Mouse (Mus musculus): ENCODE measurements around the gene Gatb. TPM values are rescaled to one million over a fixed set of nuclear protein-coding genes. Genes with fewer than 3 reads are reported as not detected.

Gene Gatb
- polyA plus RNA-seq, 1 experiment from 2014 or later: 24.0 TPM

GRCm38 (mm10) chr3:85588701-85589100, 14.8 kb downstream of the Gatb start:
- Histone ChIP-seq H3K4me3 (replicated peaks; ENCODE audit: low read length) (no peak overlapping the region), H3K36me3 (ENCODE audit: control insufficient read depth, insufficient read depth) (no peaks in the 10 kb centered on the region), H3K27ac (ENCODE audit: low read length) (no peak overlapping the region), H3K4me2 (ENCODE audit: low read length) (no peak overlapping the region), H3K4me1 (replicated peaks; ENCODE audit: control insufficient read depth, insufficient read depth, low read length) (no peaks in the 10 kb centered on the region), H3K9me3 (ENCODE audit: control insufficient read depth, low read length) (no peaks in the 10 kb centered on the region), H3K9ac (replicated peaks; ENCODE audit: low read depth, low read length) (no peak overlapping the region), H3K27me3 (replicated peaks; ENCODE audit: control insufficient read depth, insufficient read depth, low read length) (no peaks in the 10 kb centered on the region)
- 68% methylated on average over 2 of the region's 2 CpGs for WGBS
- no peak for ATAC-seq

GRCm38 (mm10) chr3:85590090-85590754, 16.3 kb downstream of the Gatb start:
- Histone ChIP-seq H3K4me2 (ENCODE audit: low read length) (no peak overlapping the region), H3K27me3 (replicated peaks; ENCODE audit: control insufficient read depth, insufficient read depth, low read length) (no peaks in the 10 kb centered on the region), H3K27ac (ENCODE audit: low read length) (no peak overlapping the region), H3K4me1 (replicated peaks; ENCODE audit: control insufficient read depth, insufficient read depth, low read length) (no peaks in the 10 kb centered on the region), H3K4me3 (replicated peaks; ENCODE audit: low read length) (no peak overlapping the region), H3K9me3 (ENCODE audit: control insufficient read depth, low read length) (no peaks in the 10 kb centered on the region), H3K9ac (replicated peaks; ENCODE audit: low read depth, low read length) (no peak overlapping the region), H3K36me3 (ENCODE audit: control insufficient read depth, insufficient read depth) (no peaks in the 10 kb centered on the region)
- ATAC-seq: peak; percentile 38; the same call in 1 of the 2 replicates
- WGBS: 85% methylated on average over 3 of the region's 3 CpGs

GRCm38 (mm10) chr3:85592067-85592466, 18.1 kb downstream of the Gatb start:
- H3K9ac ChIP-seq (replicated peaks; ENCODE audit: low read depth, low read length): no peak overlapping the region
- WGBS: 86% methylated on average over 4 of the region's 4 CpGs

GRCm38 (mm10) chr3:85592640-85593252, 18.8 kb downstream of the Gatb start:
- Histone ChIP-seq H3K27me3 (replicated peaks; ENCODE audit: control insufficient read depth, insufficient read depth, low read length) (no peaks in the 10 kb centered on the region), H3K27ac (ENCODE audit: low read length) (no peak overlapping the region), H3K4me2 (ENCODE audit: low read length) (no peak overlapping the region), H3K9me3 (ENCODE audit: control insufficient read depth, low read length) (no peaks in the 10 kb centered on the region), H3K4me3 (replicated peaks; ENCODE audit: low read length) (no peak overlapping the region), H3K36me3 (ENCODE audit: control insufficient read depth, insufficient read depth) (no peaks in the 10 kb centered on the region), H3K4me1 (replicated peaks; ENCODE audit: control insufficient read depth, insufficient read depth, low read length) (no peaks in the 10 kb centered on the region), H3K9ac (replicated peaks; ENCODE audit: low read depth, low read length) (no peak overlapping the region)
- ATAC-seq: no peak
- 95% methylated on average over 5 of the region's 5 CpGs for whole genome bisulfite sequencing

More at GRCm38 (mm10) chr3:85592067-85592466, 18.1 kb downstream of the Gatb start:
- H3K36me3 ChIP-seq (ENCODE audit: control insufficient read depth, insufficient read depth): no peaks in the 10 kb centered on the region
- H3K9me3 ChIP-seq (ENCODE audit: control insufficient read depth, low read length): no peaks in the 10 kb centered on the region
- ATAC-seq: no peak
- no peaks in the 10 kb centered on the region for H3K4me1 ChIP-seq (replicated peaks; ENCODE audit: control insufficient read depth, insufficient read depth, low read length)
- H3K4me2 ChIP-seq (ENCODE audit: low read length): no peak overlapping the region
- no peak overlapping the region for H3K4me3 ChIP-seq (replicated peaks; ENCODE audit: low read length)
- no peaks in the 10 kb centered on the region for H3K27me3 ChIP-seq (replicated peaks; ENCODE audit: control insufficient read depth, insufficient read depth, low read length)
- H3K27ac ChIP-seq (ENCODE audit: low read length): no peak overlapping the region

GRCm38 (mm10) chr3:85594452-85594851, 20.5 kb downstream of the Gatb start:
- WGBS: 74% methylated on average over 3 of the region's 3 CpGs
- Histone ChIP-seq H3K4me3 (replicated peaks; ENCODE audit: low read length) (no peak overlapping the region), H3K36me3 (ENCODE audit: control insufficient read depth, insufficient read depth) (no peaks in the 10 kb centered on the region), H3K4me1 (replicated peaks; ENCODE audit: control insufficient read depth, insufficient read depth, low read length) (no peaks in the 10 kb centered on the region), H3K4me2 (ENCODE audit: low read length) (no peak overlapping the region), H3K9ac (replicated peaks; ENCODE audit: low read depth, low read length) (no peak overlapping the region), H3K27ac (ENCODE audit: low read length) (no peak overlapping the region), H3K27me3 (replicated peaks; ENCODE audit: control insufficient read depth, insufficient read depth, low read length) (no peaks in the 10 kb centered on the region), H3K9me3 (ENCODE audit: control insufficient read depth, low read length) (no peaks in the 10 kb centered on the region)
- ATAC-seq: no peak

- Histone ChIP-seq H3K27me3 (replicated peaks; ENCODE audit: control insufficient read depth, insufficient read depth, low read length) (no peaks in the 10 kb centered on the region), H3K4me2 (ENCODE audit: low read length) (no peak overlapping the region), H3K4me1 (replicated peaks; ENCODE audit: control insufficient read depth, insufficient read depth, low read length) (peaks cover 9% of the 10 kb centered on the region), H3K27ac (ENCODE audit: low read length) (no peak overlapping the region), H3K9me3 (ENCODE audit: control insufficient read depth, low read length) (no peaks in the 10 kb centered on the region), H3K4me3 (replicated peaks; ENCODE audit: low read length) (no peak overlapping the region), H3K9ac (replicated peaks; ENCODE audit: low read depth, low read length) (no peak overlapping the region), H3K36me3 (ENCODE audit: control insufficient read depth, insufficient read depth) (no peaks in the 10 kb centered on the region)
- no peak for ATAC-seq
- WGBS: 86% methylated on average over 3 of the region's 3 CpGs
Observed at GRCm38 (mm10) chr3:85599526-85599925, 25.6 kb downstream of the Gatb start.

- Histone ChIP-seq H3K36me3 (ENCODE audit: control insufficient read depth, insufficient read depth) (no peaks in the 10 kb centered on the region), H3K9me3 (ENCODE audit: control insufficient read depth, low read length) (no peaks in the 10 kb centered on the region), H3K4me1 (replicated peaks; ENCODE audit: control insufficient read depth, insufficient read depth, low read length) (peaks cover 9% of the 10 kb centered on the region), H3K4me2 (ENCODE audit: low read length) (no peak overlapping the region), H3K27ac (ENCODE audit: low read length) (no peak overlapping the region), H3K4me3 (replicated peaks; ENCODE audit: low read length) (no peak overlapping the region), H3K9ac (replicated peaks; ENCODE audit: low read depth, low read length) (no peak overlapping the region), H3K27me3 (replicated peaks; ENCODE audit: control insufficient read depth, insufficient read depth, low read length) (no peaks in the 10 kb centered on the region)
- peak; percentile 43; the same call in 1 of the 2 replicates for ATAC-seq
- WGBS: 36% methylated on average over 3 of the region's 3 CpGs
Observed at GRCm38 (mm10) chr3:85601841-85602305, 28.0 kb downstream of the Gatb start.

- H3K4me2 ChIP-seq (ENCODE audit: low read length): no peak overlapping the region
- no peaks in the 10 kb centered on the region for H3K27me3 ChIP-seq (replicated peaks; ENCODE audit: control insufficient read depth, insufficient read depth, low read length)
- no peak for ATAC-seq
- H3K4me3 ChIP-seq (replicated peaks; ENCODE audit: low read length): no peak overlapping the region
- no peak overlapping the region for H3K27ac ChIP-seq (ENCODE audit: low read length)
- WGBS: 46% methylated on average over 1 of the region's 1 CpGs
- H3K36me3 ChIP-seq (ENCODE audit: control insufficient read depth, insufficient read depth): no peaks in the 10 kb centered on the region
- no peak overlapping the region for H3K9ac ChIP-seq (replicated peaks; ENCODE audit: low read depth, low read length)
- peaks cover 9% of the 10 kb centered on the region for H3K4me1 ChIP-seq (replicated peaks; ENCODE audit: control insufficient read depth, insufficient read depth, low read length)
- no peaks in the 10 kb centered on the region for H3K9me3 ChIP-seq (ENCODE audit: control insufficient read depth, low read length)
Observed at GRCm38 (mm10) chr3:85603811-85604210, 29.9 kb downstream of the Gatb start.

- ATAC-seq: no peak
- Histone ChIP-seq H3K9me3 (ENCODE audit: control insufficient read depth, low read length) (no peaks in the 10 kb centered on the region), H3K27ac (ENCODE audit: low read length) (no peak overlapping the region), H3K4me1 (replicated peaks; ENCODE audit: control insufficient read depth, insufficient read depth, low read length) (peaks cover 7% of the 10 kb centered on the region), H3K27me3 (replicated peaks; ENCODE audit: control insufficient read depth, insufficient read depth, low read length) (no peaks in the 10 kb centered on the region), H3K4me2 (ENCODE audit: low read length) (no peak overlapping the region), H3K36me3 (ENCODE audit: control insufficient read depth, insufficient read depth) (no peaks in the 10 kb centered on the region), H3K4me3 (replicated peaks; ENCODE audit: low read length) (no peak overlapping the region), H3K9ac (replicated peaks; ENCODE audit: low read depth, low read length) (no peak overlapping the region)
- WGBS: 90% methylated on average over 3 of the region's 3 CpGs
Observed at GRCm38 (mm10) chr3:85606912-85607311, 33.0 kb downstream of the Gatb start.

Data from forebrain, embryonic 16.5 days (tissue).